Mouse (Mus musculus): ENCODE results near the gene Celf6. TPM values are rescaled to one million over a fixed set of nuclear protein-coding genes. Genes with fewer than 3 reads are reported as not detected.
A peak's percentile ranks its signal among the peaks of the same experiment; 100 is the strongest.

Celf6 gene
- total and polyA plus RNA-seq, 3 experiments, result 3.0 to 8.6 (median 3.9) TPM

GRCm38 (mm10) chr9:59588252-59588651 is 10.5 kb downstream of the Celf6 start:
- no peak for DNase-seq

GRCm38 (mm10) chr9:59588710-59589671 is 11.3 kb downstream of the Celf6 start:
- DNase-seq, result no peak

DNA sequence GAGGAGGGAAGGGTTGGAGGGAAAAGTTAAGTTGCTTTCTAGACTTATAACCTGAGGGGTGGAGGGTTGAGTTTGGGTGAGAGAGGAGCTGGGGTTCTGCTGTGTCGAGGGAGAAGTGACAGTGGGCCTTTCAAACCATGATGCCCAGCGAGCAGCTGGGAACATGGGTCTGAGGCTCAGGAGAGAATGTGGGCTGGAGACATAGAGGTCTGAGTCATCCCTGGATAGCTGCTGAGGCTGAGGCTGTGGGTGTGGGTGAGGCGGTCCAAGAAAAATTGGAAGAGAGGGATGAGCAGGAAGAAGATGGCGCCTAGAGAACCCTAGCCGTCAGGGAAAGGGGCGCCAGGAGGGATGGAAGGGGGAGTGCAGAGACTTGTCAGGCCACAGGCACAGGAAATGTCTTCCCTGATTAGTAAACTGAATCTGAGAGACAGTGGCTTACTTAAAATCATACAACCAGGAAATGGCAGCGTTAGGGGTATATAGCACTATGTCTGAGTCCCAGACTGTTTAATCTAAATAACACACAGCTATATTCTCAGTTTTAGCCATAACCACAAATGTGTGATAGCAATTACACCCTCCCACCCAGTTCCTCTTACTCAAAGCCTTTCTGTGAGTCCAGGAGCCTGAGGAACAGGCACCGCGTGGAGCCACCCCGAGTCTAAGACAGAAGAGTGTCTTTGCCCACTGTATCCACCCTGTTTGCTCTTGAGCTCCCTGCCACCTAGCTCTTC is 12.2 kb downstream of the Celf6 start:
- DNase-seq, result no peak

DNA sequence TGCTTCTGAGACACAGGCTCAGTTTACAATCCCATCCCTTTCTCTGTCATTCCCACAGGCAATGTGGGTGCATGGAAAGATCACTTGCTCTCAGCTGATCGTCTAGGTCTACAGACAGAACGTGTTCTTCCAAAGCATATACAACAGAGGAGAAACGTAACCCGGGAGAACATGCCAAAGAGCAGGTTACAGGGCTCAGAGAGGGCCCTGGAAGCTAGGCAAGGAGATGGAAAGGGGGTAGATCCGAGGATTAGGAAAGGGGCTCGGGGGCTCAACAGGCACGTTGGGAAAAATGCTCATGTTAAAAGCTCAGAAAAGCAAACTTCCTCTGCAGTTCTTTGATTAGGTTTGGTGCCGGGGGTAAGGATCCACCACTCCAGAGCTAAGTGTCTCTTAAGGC is 23.9 kb downstream of the Celf6 start:
- DNase-seq, result no peak

DNA sequence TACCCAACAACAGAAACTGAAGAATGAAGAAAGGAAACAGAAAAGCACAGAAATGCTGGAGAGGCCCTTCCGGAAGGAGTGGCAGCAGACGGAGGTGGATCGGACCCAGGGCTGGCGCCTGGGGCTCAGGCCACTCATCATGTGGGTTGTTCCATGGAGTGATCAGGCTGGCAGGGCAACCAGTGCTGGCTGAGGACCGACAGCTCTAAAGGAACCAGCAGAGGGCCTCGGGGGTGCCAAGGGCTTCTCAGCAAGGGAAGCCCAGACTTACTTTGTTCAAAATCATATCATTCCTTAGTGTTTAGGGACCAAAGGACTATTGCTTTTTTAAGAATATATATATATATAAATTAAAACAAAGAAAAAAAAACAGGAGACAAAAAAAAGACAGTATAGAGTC is 28.2 kb downstream of the Celf6 start:
- DNase-seq, result no peak

DNA sequence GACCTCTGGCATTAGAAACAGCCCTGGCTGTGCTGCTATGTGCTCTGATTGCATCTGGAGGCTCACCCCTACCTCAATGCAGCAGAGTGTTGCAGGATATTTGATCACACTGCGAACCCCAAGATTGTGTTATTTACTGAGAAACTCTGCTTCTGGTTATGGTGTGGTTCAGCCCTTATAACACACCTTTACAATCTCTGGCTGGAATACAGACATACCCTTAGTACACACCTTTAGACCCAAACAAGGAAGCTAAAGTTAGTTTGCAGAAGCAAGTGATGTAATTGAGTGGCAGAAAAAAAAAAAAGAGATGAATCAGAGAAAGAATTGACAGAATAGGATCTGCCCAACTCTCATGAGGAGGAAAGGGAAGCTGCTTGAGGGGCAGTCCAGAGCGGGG is 33.2 kb downstream of the Celf6 start:
- no peak for DNase-seq

DNA sequence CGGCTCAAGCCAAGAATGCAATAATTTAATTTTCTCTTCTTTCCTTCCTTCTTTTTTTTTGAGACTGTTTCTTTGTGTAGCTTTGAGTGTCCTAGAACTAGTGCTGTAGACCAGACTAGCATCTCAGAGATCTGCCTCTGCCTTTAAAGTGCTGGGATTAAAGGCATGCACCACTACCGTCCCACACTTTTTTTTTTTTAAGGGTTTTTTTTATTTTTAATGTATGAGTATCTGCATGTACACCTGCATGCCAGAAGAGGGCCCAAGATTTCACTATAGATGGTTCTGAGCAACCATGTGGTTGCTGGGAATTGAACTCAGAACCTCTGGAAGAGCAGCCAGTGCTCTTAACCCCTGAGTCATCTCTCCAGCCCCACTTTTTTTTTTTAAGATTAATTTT is 38.1 kb downstream of the Celf6 start:
- no peak for DNase-seq

- DNase-seq, result peak; percentile 100
Observed at GRCm38 (mm10) chr9:59616622-59617306, 39.0 kb downstream of the Celf6 start, which contains the start of gene Parp6. Parp6 (plus strand) TSS chr9:59617284.

GRCm38 (mm10) chr9:59617307-59617973 is 39.7 kb downstream of the Celf6 start:
- no peak for DNase-seq

DNA sequence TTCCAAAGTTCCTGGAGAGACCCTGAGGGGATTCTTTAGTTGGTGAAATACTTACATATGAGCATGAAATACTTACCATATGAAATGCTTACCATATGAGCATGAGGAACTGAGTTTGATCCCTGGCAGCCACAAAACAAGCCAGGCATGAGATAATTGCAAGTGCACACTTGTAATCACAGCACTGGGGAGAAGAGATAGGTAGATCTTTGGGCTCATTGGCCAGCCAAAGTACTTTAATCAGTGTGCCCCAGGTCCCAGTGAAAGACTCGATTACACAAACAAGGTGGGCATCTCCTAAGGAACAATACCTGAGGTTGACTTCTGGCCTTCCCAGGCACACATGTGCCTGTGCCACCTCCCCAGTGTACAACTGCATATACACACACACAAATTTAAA is 60.7 kb downstream of the Celf6 start:
- DNase-seq, result no peak

- no peak for DNase-seq
Observed at GRCm38 (mm10) chr9:59639936-59640335, 62.2 kb downstream of the Celf6 start.

DNA sequence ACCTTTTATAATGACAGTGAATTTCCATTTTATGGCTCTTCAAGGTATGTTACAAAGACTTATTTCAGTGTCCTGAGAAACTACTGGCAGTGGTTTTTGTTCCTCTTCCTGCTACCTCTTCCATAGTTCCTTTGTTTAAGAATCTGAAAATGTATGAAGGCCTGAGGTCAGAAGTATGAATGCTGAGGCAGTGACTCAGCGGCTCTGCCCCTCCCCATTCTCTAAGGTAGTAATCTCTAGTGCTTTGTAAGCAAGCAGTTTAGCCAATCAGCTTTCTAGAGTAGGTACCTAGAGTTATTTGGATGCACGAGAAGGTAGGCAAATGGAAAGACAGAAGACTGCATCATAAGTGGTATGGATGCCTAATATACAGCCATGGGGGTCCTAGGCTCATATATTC is 63.6 kb downstream of the Celf6 start:
- no peak for DNase-seq

DNA sequence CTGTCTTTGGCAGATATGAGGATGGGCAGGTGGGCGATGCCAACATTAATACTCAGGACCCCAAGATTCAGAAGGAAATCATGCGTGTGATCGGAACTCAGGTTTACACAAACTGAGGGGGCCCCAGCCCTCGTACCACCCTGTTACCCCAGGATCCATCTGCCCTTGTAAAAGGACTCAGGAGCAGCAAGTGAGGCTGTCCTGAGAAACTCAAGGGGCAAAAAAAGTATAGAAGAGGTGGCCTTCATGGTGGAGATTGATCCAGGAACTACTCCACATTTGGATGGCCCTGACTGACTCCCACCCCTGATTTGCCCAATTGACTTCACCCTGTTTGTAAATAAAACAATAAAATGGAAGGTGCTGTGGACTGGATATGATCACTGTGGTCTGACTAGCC is 72.2 kb downstream of the Celf6 start:
- DNase-seq, result no peak

- peak; percentile 86 for DNase-seq
Observed at GRCm38 (mm10) chr9:59653371-59653770, 75.7 kb downstream of the Celf6 start.

DNA sequence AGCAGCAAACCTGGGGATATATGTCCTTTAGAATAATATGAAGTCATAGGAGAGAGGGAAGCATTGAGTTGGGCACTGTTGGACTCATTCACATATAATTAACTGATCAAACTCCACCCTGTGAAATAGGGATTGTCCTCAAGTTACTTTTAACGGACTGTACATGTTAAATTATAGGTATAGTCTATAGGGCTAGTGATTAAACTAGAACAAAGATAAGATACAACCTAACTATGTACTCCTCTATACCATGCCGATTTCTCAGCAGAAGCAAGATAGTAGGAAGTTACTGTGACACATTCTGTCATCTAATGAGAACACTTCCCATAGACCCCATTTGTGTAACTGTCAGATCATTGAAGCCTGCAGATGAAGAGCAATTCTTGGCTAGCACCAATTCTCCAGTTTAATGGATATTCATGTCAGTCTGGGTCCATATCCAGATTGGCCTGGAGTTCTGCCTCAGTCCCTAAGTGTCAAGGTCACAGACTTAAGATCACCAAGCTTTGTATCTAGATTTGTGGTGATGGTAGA is 76.8 kb downstream of the Celf6 start:
- no peak for DNase-seq

- DNase-seq, result peak; percentile 98
Observed at GRCm38 (mm10) chr9:59655958-59656634, 78.4 kb downstream of the Celf6 start, which contains the start of gene Pkm. Pkm (plus strand) TSS chr9:59656368.

Other genes starting within 250 kb of the Celf6 start
- 10 to 100 TPM in 1 of 2 experiments, 1 to 10 TPM in 1; 6.7 to 13.3 TPM for gene Bbs4, start 224.4 kb upstream of the Celf6 start, total RNA-seq (2021)
- gene Bbs4, start 224.4 kb upstream of the Celf6 start, polyA plus RNA-seq (2012; rRNA removed), result 2.0 and 2.4 TPM in 2 replicates
- 100 to 1,000 TPM in 1 of 2 experiments, 10 to 100 TPM in 1; 99.3 to 152 TPM for gene Arih1, start 91.3 kb upstream of the Celf6 start, total RNA-seq (2021)
- 10.2 and 13.6 TPM in 2 replicates for gene Arih1, start 91.3 kb upstream of the Celf6 start, polyA plus RNA-seq (2012; rRNA removed)
- 100 to 1,000 TPM; 134 to 162 TPM for gene Hexa, start 38.4 kb upstream of the Celf6 start, total RNA-seq (2021)
- 123 and 137 TPM in 2 replicates for gene Hexa, start 38.4 kb upstream of the Celf6 start, polyA plus RNA-seq (2012; rRNA removed)
- 1 to 10 TPM; 2.5 to 3.5 TPM for gene Tmem202, start 38.1 kb upstream of the Celf6 start, total RNA-seq (2021)
- gene Tmem202, start 38.1 kb upstream of the Celf6 start, polyA plus RNA-seq (2012; rRNA removed), result 4.1 and 4.4 TPM in 2 replicates
- gene Parp6, start 39.4 kb downstream of the Celf6 start, total RNA-seq (2021), result 10 to 100 TPM; 25.3 to 32.9 TPM
- 6.0 and 6.5 TPM in 2 replicates for gene Parp6, start 39.4 kb downstream of the Celf6 start, polyA plus RNA-seq (2012; rRNA removed)
- 100 to 1,000 TPM; 766 to 872 TPM for gene Pkm, start 78.5 kb downstream of the Celf6 start, total RNA-seq (2021)
- gene Pkm, start 78.5 kb downstream of the Celf6 start, polyA plus RNA-seq (2012; rRNA removed), result 1,274 and 1,388 TPM in 2 replicates
- under 1 TPM in 1 of 2 experiments, not detected in 1; 0.40 TPM for gene Gramd2, start 102.2 kb downstream of the Celf6 start, total RNA-seq (2021)
- 0.09 and 0.17 TPM in 2 replicates for gene Gramd2, start 102.2 kb downstream of the Celf6 start, polyA plus RNA-seq (2012; rRNA removed)
- gene Senp8, start 172.8 kb downstream of the Celf6 start, total RNA-seq (2021), result 10 to 100 TPM in 1 of 2 experiments, 1 to 10 TPM in 1; 7.5 to 10.4 TPM
- 0.65 and 2.7 TPM in 2 replicates for gene Senp8, start 172.8 kb downstream of the Celf6 start, polyA plus RNA-seq (2012; rRNA removed)
- gene Myo9a, start 173.0 kb downstream of the Celf6 start, total RNA-seq (2021), result 10 to 100 TPM; 14.1 to 17.5 TPM
- 0.28 and 0.45 TPM in 2 replicates for gene Myo9a, start 173.0 kb downstream of the Celf6 start, polyA plus RNA-seq (2012; rRNA removed)